Mouse (Mus musculus): ENCODE results near the gene Ralgps2. TPM values are rescaled to one million over a fixed set of nuclear protein-coding genes. Genes with fewer than 3 reads are reported as not detected.

Ralgps2 gene
- polyA plus RNA-seq, 1 experiment: 123 TPM

DNA sequence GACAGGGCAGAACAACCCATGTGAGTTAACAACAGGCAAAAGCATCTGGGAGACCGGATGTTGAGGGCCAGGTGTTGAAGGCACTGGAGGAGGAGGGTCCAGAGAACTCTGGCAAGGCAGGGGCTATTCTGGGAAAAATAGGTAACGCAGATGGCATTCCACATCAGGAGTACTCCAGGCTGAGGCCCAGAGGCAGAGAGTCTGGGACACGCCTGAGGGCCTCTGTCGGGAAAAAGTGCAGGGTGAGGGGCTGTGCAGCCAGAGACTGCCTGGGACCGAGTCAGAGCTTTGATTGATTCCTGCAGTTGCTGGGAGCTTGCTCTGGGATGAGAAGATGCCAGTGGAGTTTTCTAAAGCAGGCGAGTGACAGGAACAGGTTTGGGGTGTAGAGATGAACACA lies 160.4 kb downstream of the Ralgps2 start:
- Histone ChIP-seq H3K27me3 (ENCODE audit: control insufficient read depth, insufficient read depth, low read length) (no peaks in the 10 kb centered on the region), H3K36me3 (ENCODE audit: control insufficient read depth, insufficient read depth, low read length) (no peaks in the 10 kb centered on the region), H3K4me1 (ENCODE audit: control insufficient read depth, insufficient read depth, low read length) (no peaks in the 10 kb centered on the region), H3K27ac (ENCODE audit: control insufficient read depth, insufficient read depth, low read depth, low read length) (no peak overlapping the region), H3K4me3 (ENCODE audit: control insufficient read depth, low read depth, low read length) (no peak overlapping the region)
- no peak for TF ChIP-seq CTCF (IDR thresholded peaks at IDR 0.05; ENCODE audit: control insufficient read depth, insufficient read depth, insufficient replicate concordance, low read depth, low read length)

DNA sequence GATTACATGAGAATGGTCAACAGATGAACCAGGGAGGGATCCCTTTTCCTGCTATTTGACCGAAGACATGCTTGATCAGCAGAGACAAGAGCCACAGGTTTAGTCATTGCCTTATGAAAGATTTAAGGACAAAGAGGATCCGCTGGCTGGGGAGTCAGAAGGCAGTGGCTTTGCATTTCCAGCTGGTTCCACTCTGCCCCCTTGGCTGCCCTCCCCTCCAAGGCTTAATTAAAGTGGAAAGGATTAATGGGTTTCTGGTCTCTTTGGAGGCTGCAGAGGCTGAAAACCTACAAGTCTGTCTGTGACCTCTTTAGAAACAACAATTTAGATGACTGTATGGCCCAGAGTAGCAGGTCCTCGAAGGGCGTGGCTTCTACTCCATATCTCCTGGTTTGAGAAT lies 161.5 kb downstream of the Ralgps2 start:
- H3K27me3 ChIP-seq (ENCODE audit: control insufficient read depth, insufficient read depth, low read length): no peaks in the 10 kb centered on the region
- TF ChIP-seq CTCF (IDR thresholded peaks at IDR 0.05; ENCODE audit: control insufficient read depth, insufficient read depth, insufficient replicate concordance, low read depth, low read length) (no peak), POLR2A (IDR thresholded peaks at IDR 0.05; ENCODE audit: control insufficient read depth, low read depth, low read length) (no peak)
- no peak overlapping the region for H3K4me3 ChIP-seq (ENCODE audit: control insufficient read depth, low read depth, low read length)
- H3K4me1 ChIP-seq (ENCODE audit: control insufficient read depth, insufficient read depth, low read length): no peaks in the 10 kb centered on the region
- no peak overlapping the region for H3K27ac ChIP-seq (ENCODE audit: control insufficient read depth, insufficient read depth, low read depth, low read length)
- H3K36me3 ChIP-seq (ENCODE audit: control insufficient read depth, insufficient read depth, low read length): no peaks in the 10 kb centered on the region

DNA sequence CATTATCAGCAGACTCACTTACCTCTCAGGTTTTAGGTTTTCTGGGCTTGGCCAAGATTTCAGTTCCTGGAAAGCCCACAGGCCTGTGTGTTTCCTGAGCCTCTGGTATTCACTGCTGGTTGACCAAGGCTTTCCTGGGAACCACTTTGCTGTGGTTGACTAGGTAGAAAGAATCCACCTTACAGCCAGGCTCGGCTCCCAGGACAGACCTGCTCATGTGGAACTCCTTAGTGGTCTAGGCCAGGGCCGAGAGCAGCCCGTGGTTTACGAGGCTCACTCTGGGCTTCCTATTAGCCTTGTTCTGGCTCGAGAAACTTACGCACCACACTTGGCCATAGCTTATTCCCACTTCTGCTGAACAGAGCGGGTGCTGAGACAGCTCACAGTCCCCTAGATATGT lies 163.4 kb downstream of the Ralgps2 start:
- Histone ChIP-seq H3K27me3 (ENCODE audit: control insufficient read depth, insufficient read depth, low read length) (no peaks in the 10 kb centered on the region), H3K36me3 (ENCODE audit: control insufficient read depth, insufficient read depth, low read length) (no peaks in the 10 kb centered on the region), H3K4me1 (ENCODE audit: control insufficient read depth, insufficient read depth, low read length) (no peaks in the 10 kb centered on the region), H3K27ac (ENCODE audit: control insufficient read depth, insufficient read depth, low read depth, low read length) (no peak overlapping the region), H3K4me3 (ENCODE audit: control insufficient read depth, low read depth, low read length) (no peak overlapping the region)
- no peak for TF ChIP-seq POLR2A (IDR thresholded peaks at IDR 0.05; ENCODE audit: control insufficient read depth, low read depth, low read length)
- TF ChIP-seq CTCF (IDR thresholded peaks at IDR 0.05; ENCODE audit: control insufficient read depth, insufficient read depth, insufficient replicate concordance, low read depth, low read length): no peak

DNA sequence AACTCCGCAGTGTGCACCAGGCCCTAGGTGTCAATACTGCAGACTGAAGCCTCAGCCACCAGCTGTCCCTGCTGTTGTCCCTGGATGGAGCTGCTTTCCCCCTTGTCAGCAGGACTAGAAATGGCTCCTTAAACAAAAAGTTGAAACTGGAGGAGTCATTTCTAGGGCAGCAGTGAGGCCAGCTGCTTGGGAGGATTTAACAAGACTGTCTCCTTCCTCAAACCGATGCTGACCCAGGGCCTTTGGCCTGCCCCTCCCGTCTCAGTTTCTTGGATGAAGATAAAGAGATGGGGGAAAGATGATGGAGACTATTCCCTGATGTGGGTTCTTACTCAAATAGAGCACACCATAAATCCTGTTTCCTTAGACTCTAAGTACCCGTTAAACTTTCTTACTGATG lies 164.2 kb downstream of the Ralgps2 start:
- H3K36me3 ChIP-seq (ENCODE audit: control insufficient read depth, insufficient read depth, low read length): no peaks in the 10 kb centered on the region
- no peak overlapping the region for H3K27ac ChIP-seq (ENCODE audit: control insufficient read depth, insufficient read depth, low read depth, low read length)
- no peaks in the 10 kb centered on the region for H3K27me3 ChIP-seq (ENCODE audit: control insufficient read depth, insufficient read depth, low read length)
- no peak for TF ChIP-seq CTCF (IDR thresholded peaks at IDR 0.05; ENCODE audit: control insufficient read depth, insufficient read depth, insufficient replicate concordance, low read depth, low read length)
- TF ChIP-seq POLR2A (IDR thresholded peaks at IDR 0.05; ENCODE audit: control insufficient read depth, low read depth, low read length): no peak
- H3K4me1 ChIP-seq (ENCODE audit: control insufficient read depth, insufficient read depth, low read length): no peaks in the 10 kb centered on the region
- H3K4me3 ChIP-seq (ENCODE audit: control insufficient read depth, low read depth, low read length): no peak overlapping the region

DNA sequence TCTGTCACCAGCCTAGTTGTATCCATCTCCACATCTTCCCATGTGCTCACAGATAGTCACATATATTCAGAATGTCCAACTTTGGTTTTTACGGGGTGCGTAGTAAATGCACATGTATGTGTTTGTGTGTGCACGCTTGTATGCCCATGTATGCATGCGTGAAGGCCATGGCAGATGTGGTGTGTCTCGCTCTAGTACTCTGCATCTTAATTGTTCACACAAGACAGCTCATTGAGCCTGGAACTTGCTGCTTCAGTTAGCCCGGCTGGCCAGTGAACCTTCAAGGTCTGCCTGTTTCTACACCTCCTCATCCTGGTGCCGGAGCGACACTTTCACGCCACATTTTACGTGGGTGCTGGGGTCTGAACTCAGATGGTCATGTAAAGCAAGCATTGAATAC lies 168.6 kb downstream of the Ralgps2 start:
- no peaks in the 10 kb centered on the region for H3K36me3 ChIP-seq (ENCODE audit: control insufficient read depth, insufficient read depth, low read length)
- H3K27ac ChIP-seq (ENCODE audit: control insufficient read depth, insufficient read depth, low read depth, low read length): no peak overlapping the region
- no peak overlapping the region for H3K4me3 ChIP-seq (ENCODE audit: control insufficient read depth, low read depth, low read length)
- TF ChIP-seq POLR2A (IDR thresholded peaks at IDR 0.05; ENCODE audit: control insufficient read depth, low read depth, low read length) (no peak), CTCF (IDR thresholded peaks at IDR 0.05; ENCODE audit: control insufficient read depth, insufficient read depth, insufficient replicate concordance, low read depth, low read length) (no peak)
- H3K27me3 ChIP-seq (ENCODE audit: control insufficient read depth, insufficient read depth, low read length): no peaks in the 10 kb centered on the region
- no peaks in the 10 kb centered on the region; the same call in 1 of the 2 replicates for H3K4me1 ChIP-seq (ENCODE audit: control insufficient read depth, insufficient read depth, low read length)

DNA sequence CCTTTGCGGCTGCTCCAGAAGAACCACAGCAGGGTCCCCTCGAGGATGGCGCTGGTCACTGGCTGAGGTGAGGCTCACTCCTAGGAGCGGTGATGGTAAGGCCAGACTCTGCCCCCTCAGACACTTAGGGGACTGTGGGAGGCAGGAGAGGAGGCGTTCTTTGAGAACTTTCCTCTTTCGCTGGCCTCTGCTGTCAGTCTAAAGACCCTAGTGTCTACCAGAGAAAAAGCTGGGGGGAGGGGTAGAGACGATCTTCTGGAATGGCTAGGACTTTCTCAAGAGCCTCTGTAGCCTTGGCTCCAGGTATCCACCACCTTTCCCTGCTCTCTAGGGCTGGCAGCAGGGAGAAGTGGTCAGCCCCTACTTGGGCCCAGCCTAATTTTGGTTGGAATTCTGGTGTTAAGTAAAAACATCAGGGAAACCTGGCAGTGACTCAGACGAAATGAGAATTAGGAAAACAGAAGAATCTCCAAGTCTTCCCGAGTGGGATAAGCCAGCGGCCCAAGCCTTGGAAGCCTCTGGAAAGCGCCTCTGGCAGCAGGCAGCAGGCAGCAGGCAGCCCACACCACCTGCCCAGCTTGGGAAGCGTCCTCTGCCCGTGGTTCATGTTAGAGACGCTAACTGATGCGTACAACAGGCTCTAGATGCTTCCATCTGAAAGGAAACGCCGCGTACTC lies 169.7 kb downstream of the Ralgps2 start:
- TF ChIP-seq CTCF (IDR thresholded peaks at IDR 0.05; ENCODE audit: control insufficient read depth, insufficient read depth, insufficient replicate concordance, low read depth, low read length) (no peak), POLR2A (IDR thresholded peaks at IDR 0.05; ENCODE audit: control insufficient read depth, low read depth, low read length) (no peak)
- Histone ChIP-seq H3K27ac (ENCODE audit: control insufficient read depth, insufficient read depth, low read depth, low read length) (no peak overlapping the region), H3K4me1 (ENCODE audit: control insufficient read depth, insufficient read depth, low read length) (peaks cover under 1% of the 10 kb centered on the region), H3K4me3 (ENCODE audit: control insufficient read depth, low read depth, low read length) (no peak overlapping the region), H3K27me3 (ENCODE audit: control insufficient read depth, insufficient read depth, low read length) (no peaks in the 10 kb centered on the region), H3K36me3 (ENCODE audit: control insufficient read depth, insufficient read depth, low read length) (no peaks in the 10 kb centered on the region)

DNA sequence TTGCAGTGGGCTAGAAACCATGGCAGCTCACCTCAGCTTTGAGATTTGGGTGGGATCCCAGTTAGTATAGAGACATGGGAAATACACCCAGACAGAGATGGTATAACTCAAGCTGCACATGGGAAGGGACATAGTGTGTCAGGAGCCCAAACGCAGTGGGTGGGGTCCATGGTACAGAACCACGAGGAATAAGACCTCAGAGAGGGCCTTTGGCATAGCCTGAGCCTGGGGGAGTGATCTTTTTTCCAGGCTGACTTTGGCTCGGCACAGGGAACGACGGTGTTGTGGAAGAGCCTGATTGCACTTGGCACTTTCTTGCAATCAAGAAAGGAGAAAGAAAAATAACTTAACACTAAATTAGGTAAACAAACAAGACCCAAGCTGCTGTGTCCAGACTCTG lies 170.3 kb downstream of the Ralgps2 start:
- H3K27me3 ChIP-seq (ENCODE audit: control insufficient read depth, insufficient read depth, low read length): no peaks in the 10 kb centered on the region
- H3K4me1 ChIP-seq (ENCODE audit: control insufficient read depth, insufficient read depth, low read length): peaks cover 2% of the 10 kb centered on the region
- no peak overlapping the region for H3K4me3 ChIP-seq (ENCODE audit: control insufficient read depth, low read depth, low read length)
- H3K36me3 ChIP-seq (ENCODE audit: control insufficient read depth, insufficient read depth, low read length): no peaks in the 10 kb centered on the region
- no peak for TF ChIP-seq CTCF (IDR thresholded peaks at IDR 0.05; ENCODE audit: control insufficient read depth, insufficient read depth, insufficient replicate concordance, low read depth, low read length)
- TF ChIP-seq POLR2A (IDR thresholded peaks at IDR 0.05; ENCODE audit: control insufficient read depth, low read depth, low read length): no peak
- H3K27ac ChIP-seq (ENCODE audit: control insufficient read depth, insufficient read depth, low read depth, low read length): no peak overlapping the region

DNA sequence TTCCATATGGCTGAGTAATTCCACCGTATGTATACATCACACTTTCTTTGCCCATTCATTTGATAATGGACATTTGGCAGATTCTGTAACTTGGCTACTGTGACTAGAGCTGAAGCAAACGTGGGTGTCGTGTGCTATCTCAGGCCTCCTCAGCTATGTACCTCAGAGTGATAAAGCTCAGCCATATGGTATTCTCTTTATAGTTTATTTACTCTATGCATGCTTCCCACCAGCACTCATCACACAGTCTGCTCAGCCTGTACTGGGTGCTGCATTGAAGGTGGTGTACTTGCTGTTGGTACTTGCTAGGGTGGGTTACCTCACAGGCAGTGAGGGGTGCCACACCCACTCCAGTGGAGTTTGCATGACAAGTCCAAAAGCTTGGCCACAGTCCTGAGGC lies 174.1 kb downstream of the Ralgps2 start:
- H3K4me1 ChIP-seq (ENCODE audit: control insufficient read depth, insufficient read depth, low read length): peaks cover 2% of the 10 kb centered on the region
- no peak for TF ChIP-seq CTCF (IDR thresholded peaks at IDR 0.05; ENCODE audit: control insufficient read depth, insufficient read depth, insufficient replicate concordance, low read depth, low read length)
- no peak for TF ChIP-seq POLR2A (IDR thresholded peaks at IDR 0.05; ENCODE audit: control insufficient read depth, low read depth, low read length)
- H3K27me3 ChIP-seq (ENCODE audit: control insufficient read depth, insufficient read depth, low read length): no peaks in the 10 kb centered on the region
- H3K4me3 ChIP-seq (ENCODE audit: control insufficient read depth, low read depth, low read length): no peak overlapping the region
- no peak overlapping the region for H3K27ac ChIP-seq (ENCODE audit: control insufficient read depth, insufficient read depth, low read depth, low read length)
- no peaks in the 10 kb centered on the region for H3K36me3 ChIP-seq (ENCODE audit: control insufficient read depth, insufficient read depth, low read length)
